Mouse (Mus musculus) neural tube, embryonic 11.5 days (tissue): ENCODE measurements at regions not wholly inside any gene's neighbourhood (a gene's known extent, or its start where the extent isn't known, plus 50 kb on each side); places are given as distances from the start of the nearest gene placed in this dataset.
A peak's percentile ranks its signal among the peaks of the same experiment; 100 is the strongest.

Experiments
- ATAC-seq: fragments of 200-750 bp; cut with Nextera tagmentation; 2 replicates; pipeline ENCODE4 v1.8.0; 2017; ENCODE audit warnings: moderate number of reproducible peaks, mild to moderate bottlenecking, moderate TSS enrichment, moderate library complexity; ENCODE audit not compliant: insufficient read depth, low FRiP score, low TSS enrichment
- DNase-seq: peaks from one replicate; pipeline ENCODE4 v3.0.0-alpha.2; 2015; ENCODE audit warnings: low spot score
- H3K27ac ChIP-seq: fragments of 300-500 bp; sonication (generic); 2 replicates; pipeline ENCODE4 v1.5.1; 2014; ENCODE audit warnings: low read depth, mild to moderate bottlenecking, low read length
- H3K27me3 ChIP-seq: fragments of 300-500 bp; sonication (generic); 2 replicates; pipeline ENCODE4 v1.6.1; 2014; ENCODE audit warnings: mild to moderate bottlenecking, low read length, mixed read lengths; ENCODE audit not compliant: control insufficient read depth, insufficient read depth
- H3K36me3 ChIP-seq: fragments of 300-500 bp; sonication (generic); 2 replicates; pipeline ENCODE4 v1.6.1; 2014; ENCODE audit warnings: mild to moderate bottlenecking, low read length, moderate library complexity, mixed read lengths; ENCODE audit not compliant: control insufficient read depth, insufficient read depth
- H3K4me1 ChIP-seq: fragments of 300-500 bp; sonication (generic); 2 replicates; pipeline ENCODE4 v1.6.1; 2014; ENCODE audit warnings: low read length, mixed read lengths; ENCODE audit not compliant: control insufficient read depth, insufficient read depth
- H3K4me2 ChIP-seq: fragments of 300-500 bp; sonication (generic); 2 replicates; pipeline ENCODE4 v1.6.1; 2014; ENCODE audit warnings: low read depth, mild to moderate bottlenecking, moderate library complexity
- H3K4me3 ChIP-seq: fragments of 300-500 bp; sonication (generic); 2 replicates; pipeline ENCODE4 v1.5.1; 2014; ENCODE audit warnings: low read depth, low read length
- H3K9ac ChIP-seq: fragments of 300-500 bp; sonication (generic); 2 replicates; pipeline ENCODE4 v1.6.1; 2014; ENCODE audit warnings: mild to moderate bottlenecking, low read length
- H3K9me3 ChIP-seq: fragments of 300-500 bp; sonication (generic); 2 replicates; pipeline ENCODE4 v1.6.1; 2016; ENCODE audit warnings: low read length; ENCODE audit not compliant: control insufficient read depth
- WGBS: fragments of 180-500 bp; shearing (Covaris S2); extraction: QIAGEN DNeasy Blood & Tissue Kit; methylation state at CpG from one replicate; pipeline ENCODE4 v1.1.7; 2014; 5-methylcytosine and 5-hydroxymethylcytosine counted together

DNA sequence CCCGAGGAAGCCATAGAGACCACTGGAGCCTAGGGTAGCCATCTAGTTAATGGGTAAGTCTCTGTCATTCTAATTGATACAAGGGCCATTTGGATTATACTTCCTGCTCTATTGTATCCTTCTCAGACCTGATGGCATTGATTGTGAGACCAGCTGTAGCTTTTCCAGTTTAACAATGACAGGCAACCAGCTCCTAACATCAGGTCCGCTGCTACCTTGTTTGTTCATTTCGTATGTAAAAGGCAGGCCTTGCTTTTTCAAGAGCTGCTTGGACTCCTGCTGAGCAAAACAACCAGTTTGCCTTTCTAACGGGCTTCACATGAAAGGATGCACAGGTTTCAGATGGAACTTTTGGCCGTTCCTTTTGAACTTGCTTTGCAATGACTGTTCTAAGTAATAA lies 148.6 kb upstream of the Ercc4 start:
- Histone ChIP-seq H3K4me3 (no peak overlapping the region), H3K4me1 (no peaks in the 10 kb centered on the region), H3K27ac (no peak overlapping the region), H3K9me3 (no peaks in the 10 kb centered on the region), H3K9ac (no peak overlapping the region), H3K4me2 (no peak overlapping the region), H3K36me3 (no peaks in the 10 kb centered on the region), H3K27me3 (no peaks in the 10 kb centered on the region)
- 42% methylated on average over 5 of the region's 5 CpGs for WGBS
- DNase-seq (no peak), ATAC-seq (no peak)

GRCm38 (mm10) chr16:12982681-12983080 lies 126.8 kb upstream of the Ercc4 start:
- 93% methylated on average over 1 of the region's 1 CpGs for WGBS
- Histone ChIP-seq H3K4me1 (no peaks in the 10 kb centered on the region), H3K4me2 (no peak overlapping the region), H3K4me3 (no peak overlapping the region), H3K27me3 (no peaks in the 10 kb centered on the region), H3K36me3 (no peaks in the 10 kb centered on the region), H3K9ac (no peak overlapping the region), H3K9me3 (no peaks in the 10 kb centered on the region), H3K27ac (no peak overlapping the region)
- ATAC-seq, result no peak
- no peak for DNase-seq

GRCm38 (mm10) chr16:13001288-13001880 lies 108.1 kb upstream of the Ercc4 start:
- H3K4me1 ChIP-seq, result no peaks in the 10 kb centered on the region
- 52% methylated on average over 1 of the region's 1 CpGs for WGBS
- DNase-seq, result no peak
- no peak overlapping the region for H3K4me3 ChIP-seq
- no peak for ATAC-seq
- H3K9ac ChIP-seq, result no peak overlapping the region
- no peak overlapping the region for H3K27ac ChIP-seq
- no peaks in the 10 kb centered on the region for H3K27me3 ChIP-seq
- H3K4me2 ChIP-seq, result no peak overlapping the region
- H3K9me3 ChIP-seq, result no peaks in the 10 kb centered on the region
- H3K36me3 ChIP-seq, result no peaks in the 10 kb centered on the region

DNA sequence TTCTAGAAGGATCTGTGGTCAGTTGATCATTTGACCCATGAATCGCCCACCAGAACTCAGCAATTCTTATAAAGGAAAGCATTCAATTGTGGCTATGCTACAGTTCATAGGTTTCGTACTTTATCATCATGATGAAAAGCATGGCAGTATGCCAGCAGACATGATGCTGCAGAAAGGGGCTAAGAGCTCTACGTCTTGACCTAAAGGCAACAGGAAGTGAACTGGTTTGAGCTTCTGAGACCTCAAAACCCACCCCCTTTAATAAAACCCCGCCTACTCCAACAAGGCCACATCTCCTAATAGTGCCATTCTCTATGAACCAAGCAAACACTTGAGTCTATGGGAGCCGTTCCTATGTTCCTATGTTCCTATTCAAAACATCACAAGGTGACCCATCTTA lies 96.6 kb upstream of the Ercc4 start:
- Histone ChIP-seq H3K36me3 (no peaks in the 10 kb centered on the region), H3K4me1 (no peaks in the 10 kb centered on the region), H3K27me3 (no peaks in the 10 kb centered on the region), H3K27ac (no peak overlapping the region), H3K9ac (no peak overlapping the region), H3K4me3 (no peak overlapping the region), H3K4me2 (no peak overlapping the region), H3K9me3 (no peaks in the 10 kb centered on the region)
- DNase-seq, result no peak
- no peak for ATAC-seq
- WGBS, result 91% methylated on average over 5 of the region's 5 CpGs

DNA sequence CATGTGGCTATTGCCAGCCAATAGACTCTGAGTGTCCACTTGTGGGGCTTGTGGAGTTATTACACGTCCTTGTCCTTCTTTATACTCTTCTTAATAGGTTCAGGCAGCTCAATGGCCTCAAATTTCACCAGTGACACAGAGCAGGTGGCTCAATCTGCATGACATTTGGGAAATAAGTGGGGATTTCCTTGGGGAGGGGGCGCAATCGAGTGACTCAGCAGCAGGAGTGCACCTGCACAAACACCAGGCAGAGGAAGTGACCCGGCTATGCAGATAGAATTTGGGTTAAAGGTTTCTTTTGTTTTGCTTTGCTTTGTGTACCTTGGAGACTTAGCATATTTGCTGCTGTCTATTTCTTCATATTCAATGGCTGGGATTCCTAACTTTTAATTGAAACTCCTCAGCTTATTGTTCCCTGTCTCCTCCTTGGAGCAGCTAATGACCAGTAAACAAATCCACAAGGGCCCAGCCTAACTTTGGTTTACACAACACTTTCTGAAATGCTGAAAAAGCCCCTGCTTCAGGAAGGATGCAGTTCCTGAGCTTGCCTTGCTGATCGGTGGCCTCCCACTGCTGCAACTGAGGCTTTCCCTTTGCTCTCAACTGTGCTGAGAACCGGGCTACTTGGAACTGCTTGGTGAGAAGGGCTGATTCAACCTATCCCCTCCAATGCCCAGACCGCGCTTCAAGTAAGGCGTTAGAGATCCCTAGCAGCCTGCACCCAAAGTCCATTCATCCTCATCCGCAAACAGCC lies 95.4 kb upstream of the Ercc4 start:
- Histone ChIP-seq H3K4me3 (no peak overlapping the region), H3K9me3 (no peaks in the 10 kb centered on the region), H3K27ac (no peak overlapping the region), H3K27me3 (no peaks in the 10 kb centered on the region), H3K4me1 (no peaks in the 10 kb centered on the region), H3K36me3 (no peaks in the 10 kb centered on the region), H3K9ac (no peak overlapping the region), H3K4me2 (no peak overlapping the region)
- no peak for DNase-seq
- no peak for ATAC-seq
- WGBS, result 67% methylated on average over 10 of the region's 10 CpGs

GRCm38 (mm10) chr16:13022875-13023274 lies 86.6 kb upstream of the Ercc4 start:
- DNase-seq (peak; percentile 23), ATAC-seq (no peak)
- Histone ChIP-seq H3K4me2 (no peak overlapping the region), H3K4me3 (no peak overlapping the region), H3K27ac (no peak overlapping the region), H3K36me3 (no peaks in the 10 kb centered on the region), H3K9ac (no peak overlapping the region), H3K4me1 (no peaks in the 10 kb centered on the region), H3K27me3 (no peaks in the 10 kb centered on the region), H3K9me3 (no peaks in the 10 kb centered on the region)
- WGBS, result 65% methylated on average over 4 of the region's 4 CpGs

- ATAC-seq, result no peak
- no peaks in the 10 kb centered on the region for H3K9me3 ChIP-seq
- no peak for DNase-seq
Measured at GRCm38 (mm10) chr16:13025393-13025792, 84.1 kb upstream of the Ercc4 start.

DNA sequence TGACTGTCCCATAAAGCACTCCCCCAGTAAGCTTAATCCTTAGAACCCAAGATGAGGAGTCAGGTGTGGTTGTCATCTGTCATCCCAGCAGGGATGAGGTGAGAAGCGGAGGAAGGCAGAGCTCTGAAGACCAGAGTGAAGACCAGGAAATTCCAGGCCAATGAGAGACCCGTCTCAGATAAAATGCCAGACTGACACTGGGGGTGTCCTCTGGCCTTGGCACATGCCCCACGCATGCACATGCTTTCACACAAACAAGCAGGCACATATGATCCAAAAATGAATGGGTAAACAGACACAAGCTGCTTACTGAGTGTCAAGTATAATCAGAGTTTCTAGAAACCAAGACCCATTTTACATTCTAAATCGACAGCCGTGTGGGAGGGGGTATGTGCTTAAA lies 75.3 kb upstream of the Ercc4 start:
- WGBS, result 86% methylated on average over 5 of the region's 5 CpGs
- Histone ChIP-seq H3K9me3 (no peaks in the 10 kb centered on the region), H3K27me3 (no peaks in the 10 kb centered on the region), H3K4me2 (no peak overlapping the region), H3K4me3 (no peak overlapping the region), H3K27ac (no peak overlapping the region), H3K36me3 (no peaks in the 10 kb centered on the region), H3K9ac (no peak overlapping the region), H3K4me1 (no peaks in the 10 kb centered on the region)
- no peak for DNase-seq
- no peak for ATAC-seq

More at GRCm38 (mm10) chr16:13025393-13025792, 84.1 kb upstream of the Ercc4 start:
- Histone ChIP-seq H3K4me3 (no peak overlapping the region), H3K4me2 (no peak overlapping the region), H3K4me1 (no peaks in the 10 kb centered on the region), H3K27me3 (no peaks in the 10 kb centered on the region), H3K27ac (no peak overlapping the region), H3K9ac (no peak overlapping the region), H3K36me3 (no peaks in the 10 kb centered on the region)
- 58% methylated on average over 3 of the region's 3 CpGs for WGBS

DNA sequence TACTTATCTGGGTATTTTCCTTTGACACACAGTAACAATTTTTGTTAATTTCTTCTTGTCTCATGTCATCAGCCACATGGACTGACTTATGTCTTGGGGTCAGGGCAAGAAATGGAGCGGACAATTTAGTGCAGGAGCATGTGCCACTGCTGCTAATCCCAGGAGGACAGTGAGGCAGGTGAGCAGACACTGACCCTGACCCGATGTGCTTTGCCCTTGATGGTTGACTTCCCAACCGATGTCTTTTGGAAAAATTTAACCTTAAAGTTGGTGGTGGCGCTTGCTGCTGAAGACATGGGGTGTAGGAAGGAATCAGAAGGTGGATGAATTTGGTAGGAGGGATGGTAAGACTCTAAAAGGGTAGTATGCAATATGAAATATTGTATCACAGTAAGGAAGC lies 72.9 kb upstream of the Ercc4 start:
- no peaks in the 10 kb centered on the region for H3K27me3 ChIP-seq
- H3K4me2 ChIP-seq, result no peak overlapping the region
- DNase-seq (no peak), ATAC-seq (no peak)
- no peaks in the 10 kb centered on the region for H3K4me1 ChIP-seq
- no peak overlapping the region for H3K9ac ChIP-seq
- 89% methylated on average over 4 of the region's 4 CpGs for WGBS
- no peak overlapping the region for H3K4me3 ChIP-seq
- no peaks in the 10 kb centered on the region for H3K36me3 ChIP-seq
- no peaks in the 10 kb centered on the region for H3K9me3 ChIP-seq
- H3K27ac ChIP-seq, result no peak overlapping the region
